Mouse (Mus musculus) limb, embryonic 11.5 days (tissue): Measurements from ENCODE around the gene Tnfrsf1b. TPM values are rescaled to one million over a fixed set of nuclear protein-coding genes. Genes with fewer than 3 reads are reported as not detected.
A peak's percentile ranks its signal among the peaks of the same experiment; 100 is the strongest.

Experiments used
- ATAC-seq: fragments of 200-750 bp; cut with Nextera tagmentation; 2 replicates; pipeline ENCODE4 v1.8.0; 2017; ENCODE audit warnings: low read depth; ENCODE audit not compliant: insufficient number of reproducible peaks, low FRiP score, low TSS enrichment
- DNase-seq: peaks from one replicate; pipeline ENCODE4 v3.0.0-alpha.2; 2015; ENCODE audit warnings: low spot score
- H3K27ac ChIP-seq: fragments of 300-500 bp; sonication (generic); replicated peaks from 2 replicates; pipeline ENCODE4 v1.5.1; 2014; ENCODE audit warnings: low read depth, mild to moderate bottlenecking, low read length
- H3K27me3 ChIP-seq: fragments of 300-500 bp; sonication (generic); 2 replicates; pipeline ENCODE4 v1.6.1; 2014; ENCODE audit warnings: mild to moderate bottlenecking, low read length, mixed read lengths; ENCODE audit not compliant: control insufficient read depth, insufficient read depth
- H3K36me3 ChIP-seq: fragments of 300-500 bp; sonication (generic); 2 replicates; pipeline ENCODE4 v1.6.1; 2014; ENCODE audit warnings: mild to moderate bottlenecking, low read length, moderate library complexity, mixed read lengths; ENCODE audit not compliant: control insufficient read depth, insufficient read depth
- H3K4me1 ChIP-seq: fragments of 300-500 bp; sonication (generic); 2 replicates; pipeline ENCODE4 v1.6.1; 2014; ENCODE audit warnings: low read length, mixed read lengths; ENCODE audit not compliant: control insufficient read depth, insufficient read depth
- H3K4me2 ChIP-seq: fragments of 300-500 bp; sonication (generic); 2 replicates; pipeline ENCODE4 v1.6.1; 2014; ENCODE audit warnings: low read depth, mild to moderate bottlenecking, moderate library complexity; ENCODE audit not compliant: severe bottlenecking
- H3K4me3 ChIP-seq: fragments of 300-500 bp; sonication (generic); 2 replicates; pipeline ENCODE4 v1.5.1; 2014; ENCODE audit warnings: low read depth, low read length
- H3K9ac ChIP-seq: fragments of 300-500 bp; sonication (generic); 2 replicates; pipeline ENCODE4 v1.6.1; 2014; ENCODE audit warnings: mild to moderate bottlenecking, low read length
- H3K9me3 ChIP-seq: fragments of 300-500 bp; sonication (generic); 2 replicates; pipeline ENCODE4 v1.6.1; 2016; ENCODE audit warnings: low read length; ENCODE audit not compliant: control insufficient read depth
- WGBS: fragments of 180-500 bp; shearing (Covaris S2); extraction: QIAGEN DNeasy Blood & Tissue Kit; methylation state at CpG from one replicate; pipeline ENCODE4 v1.1.7; 2014; 5-methylcytosine and 5-hydroxymethylcytosine counted together
- polyA plus RNA-seq: library from polyadenylated mRNA; unstranded; fragments of >200 nt; fragmentation: Nextera tagmentation; extraction: Ambion mirVana; gene quantifications from 2 replicates; pipeline ENCODE4 v1.2.1, GENCODE M21; 2014

The Tnfrsf1b gene
- polyA plus RNA-seq, 1 experiment from 2014 or later = 2.2 TPM

DNA sequence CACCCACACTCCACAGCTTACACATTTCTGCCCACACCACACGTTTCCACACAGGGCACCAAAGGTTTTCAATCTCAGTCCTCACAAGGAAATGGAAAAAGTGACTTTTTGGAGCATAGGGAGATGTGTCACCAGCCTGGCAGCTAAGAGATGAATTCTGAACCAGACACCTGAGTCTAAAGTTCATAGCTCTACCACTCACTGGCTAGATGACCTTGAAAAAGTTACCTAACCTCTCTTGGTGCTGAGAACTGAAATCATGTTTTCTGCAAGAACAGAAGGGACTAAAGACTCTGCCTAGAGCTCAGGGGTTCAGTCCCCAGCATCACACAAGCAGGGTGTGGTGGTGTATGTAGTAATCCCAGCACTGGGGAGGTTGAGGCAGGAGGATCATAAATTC, 26.7 kb downstream of the Tnfrsf1b start:
- WGBS = 83% methylated on average over 1 of the region's 1 CpGs
- Histone ChIP-seq H3K9me3 (no peaks in the 10 kb centered on the region), H3K36me3 (no peaks in the 10 kb centered on the region), H3K27ac (no peak overlapping the region), H3K4me1 (no peaks in the 10 kb centered on the region), H3K4me3 (no peak overlapping the region), H3K4me2 (no peak overlapping the region), H3K27me3 (no peaks in the 10 kb centered on the region), H3K9ac (no peak overlapping the region)
- ATAC-seq (no peak), DNase-seq (no peak)

DNA sequence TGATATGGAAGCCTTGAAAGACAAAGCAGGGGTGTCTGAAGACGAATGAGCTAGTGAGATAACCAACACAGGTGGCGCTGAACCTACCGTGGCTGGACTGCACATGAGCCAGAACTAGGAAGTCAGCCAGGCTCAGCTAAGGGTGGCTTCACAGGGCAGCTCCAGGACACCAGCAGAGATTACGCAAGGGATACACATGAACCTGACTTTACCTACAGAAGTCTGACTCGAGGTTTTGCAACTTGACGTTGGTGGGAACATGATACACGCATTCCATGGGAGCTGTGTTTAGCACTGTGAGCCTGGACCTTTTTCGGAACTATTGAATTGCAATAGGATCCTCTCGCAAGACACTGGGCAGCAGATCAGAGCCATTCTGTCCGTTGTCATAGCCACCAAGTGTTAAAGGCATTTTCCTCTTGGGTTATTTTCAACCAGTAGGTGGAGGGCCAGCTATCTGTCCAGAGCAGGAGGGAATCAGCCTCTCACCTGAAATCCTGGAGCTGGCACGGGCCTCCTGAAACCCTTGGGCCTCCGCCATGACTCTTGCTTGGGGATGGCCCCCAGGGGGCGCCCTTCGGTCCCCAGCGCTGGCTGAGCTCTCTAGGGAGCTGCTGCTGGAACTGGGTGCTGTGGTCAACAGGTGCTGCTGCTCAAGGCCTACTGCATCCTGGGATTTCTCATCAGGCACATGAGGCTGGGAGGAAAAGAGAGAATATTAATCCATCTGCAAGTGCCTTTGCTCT, 27.3 kb downstream of the Tnfrsf1b start:
- no peak overlapping the region for H3K27ac ChIP-seq
- H3K9me3 ChIP-seq = no peaks in the 10 kb centered on the region
- H3K4me1 ChIP-seq = no peaks in the 10 kb centered on the region
- H3K4me3 ChIP-seq = no peak overlapping the region
- no peaks in the 10 kb centered on the region for H3K36me3 ChIP-seq
- H3K27me3 ChIP-seq = no peaks in the 10 kb centered on the region
- no peak overlapping the region for H3K9ac ChIP-seq
- no peak for ATAC-seq
- WGBS = 65% methylated on average over 15 of the region's 15 CpGs
- no peak for DNase-seq
- no peak overlapping the region for H3K4me2 ChIP-seq

DNA sequence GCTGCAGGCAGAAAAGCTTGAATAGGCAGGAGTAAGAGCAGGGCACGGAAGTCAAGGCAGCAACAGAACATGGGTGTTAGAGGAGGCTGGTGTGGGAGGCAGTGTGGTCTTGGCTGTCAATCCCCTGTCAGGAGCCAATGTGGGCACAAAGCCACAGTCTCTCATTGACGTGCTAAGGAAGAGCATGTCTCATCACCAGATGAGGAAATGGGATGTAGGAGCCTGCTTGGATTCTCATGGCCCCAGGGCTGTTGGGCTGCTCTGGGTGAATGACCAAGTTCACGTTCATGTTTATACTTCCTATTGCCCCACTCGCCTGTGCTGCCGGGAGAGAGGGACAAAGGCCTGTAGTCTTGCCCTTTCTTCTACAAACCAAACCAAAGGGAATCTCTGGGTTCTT, 28.8 kb downstream of the Tnfrsf1b start:
- H3K27me3 ChIP-seq = no peaks in the 10 kb centered on the region
- no peak overlapping the region for H3K4me3 ChIP-seq
- no peaks in the 10 kb centered on the region for H3K9me3 ChIP-seq
- H3K4me1 ChIP-seq = no peaks in the 10 kb centered on the region
- no peaks in the 10 kb centered on the region for H3K36me3 ChIP-seq
- no peak overlapping the region for H3K4me2 ChIP-seq
- 83% methylated on average over 5 of the region's 5 CpGs for WGBS
- DNase-seq = no peak
- H3K9ac ChIP-seq = no peak overlapping the region
- no peak for ATAC-seq
- no peak overlapping the region for H3K27ac ChIP-seq

DNA sequence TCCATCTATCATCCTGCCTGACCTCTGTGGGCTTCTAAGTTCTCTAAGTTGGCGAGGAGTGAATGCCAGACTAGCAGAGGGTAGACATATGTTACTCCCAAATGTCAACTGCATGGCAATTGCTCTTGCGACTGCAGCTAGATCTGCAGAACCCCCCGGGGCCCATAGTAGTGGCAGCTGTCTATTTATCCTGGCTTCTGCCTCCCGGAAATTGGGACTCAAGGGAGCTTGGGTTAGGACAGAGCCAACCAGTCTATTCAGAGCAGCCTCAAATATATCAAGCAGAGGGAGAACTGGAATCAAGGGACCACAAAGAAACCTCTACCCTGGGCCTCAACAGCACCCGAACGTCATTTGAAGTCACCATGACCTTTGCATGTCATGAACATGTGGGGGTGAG, 29.6 kb downstream of the Tnfrsf1b start:
- H3K9me3 ChIP-seq = no peaks in the 10 kb centered on the region
- no peak overlapping the region for H3K9ac ChIP-seq
- no peak for DNase-seq
- H3K4me1 ChIP-seq = no peaks in the 10 kb centered on the region
- no peak for ATAC-seq
- H3K27me3 ChIP-seq = no peaks in the 10 kb centered on the region
- H3K4me3 ChIP-seq = no peak overlapping the region
- WGBS = 82% methylated on average over 6 of the region's 6 CpGs
- no peaks in the 10 kb centered on the region for H3K36me3 ChIP-seq
- H3K4me2 ChIP-seq = no peak overlapping the region
- H3K27ac ChIP-seq = no peak overlapping the region

DNA sequence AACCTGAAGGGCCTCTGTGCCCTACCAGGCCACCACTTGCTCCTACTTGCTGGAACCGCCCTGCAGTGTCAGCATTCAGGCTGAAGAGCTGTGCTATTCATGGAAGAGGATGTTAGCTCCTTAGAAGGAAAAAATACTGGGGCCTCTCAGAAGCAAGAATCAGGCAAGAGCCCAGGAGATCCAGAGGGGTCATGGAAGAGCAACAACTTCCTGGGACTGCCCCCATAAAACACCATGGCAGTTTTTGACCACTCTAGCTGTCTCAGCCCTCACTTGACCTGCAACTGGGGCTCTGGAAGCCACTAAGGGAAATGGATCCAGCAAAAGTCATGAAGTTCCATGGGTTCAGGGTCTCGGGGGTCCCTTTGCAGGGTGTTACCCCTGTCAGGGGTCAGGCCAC, 31.3 kb downstream of the Tnfrsf1b start:
- H3K36me3 ChIP-seq = no peaks in the 10 kb centered on the region
- no peaks in the 10 kb centered on the region for H3K27me3 ChIP-seq
- no peaks in the 10 kb centered on the region for H3K4me1 ChIP-seq
- no peak overlapping the region for H3K4me3 ChIP-seq
- ATAC-seq (no peak), DNase-seq (no peak)
- H3K9ac ChIP-seq = no peak overlapping the region
- 89% methylated on average over 2 of the region's 2 CpGs for WGBS
- H3K9me3 ChIP-seq = no peaks in the 10 kb centered on the region
- H3K27ac ChIP-seq = no peak overlapping the region
- H3K4me2 ChIP-seq = no peak overlapping the region

DNA sequence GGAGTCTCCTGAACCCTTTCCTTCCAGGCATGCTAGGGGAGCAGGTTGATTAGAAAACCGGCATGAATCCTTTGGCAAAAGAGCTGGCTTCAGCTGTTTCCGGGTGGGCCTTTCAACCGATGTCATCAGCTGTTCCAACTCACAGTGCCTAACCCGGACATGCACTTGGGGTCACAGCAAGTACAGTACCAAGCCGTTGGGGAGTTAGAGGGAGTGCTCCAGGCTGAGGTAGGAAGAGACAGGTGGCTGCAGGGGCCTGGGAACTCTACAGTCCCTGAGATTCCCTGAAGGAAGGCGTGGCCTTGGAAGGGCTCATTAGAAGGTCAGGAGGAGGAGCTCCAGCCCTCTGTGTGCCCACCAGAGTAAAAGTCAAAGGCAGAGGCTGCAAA, 31.9 kb downstream of the Tnfrsf1b start:
- no peak overlapping the region for H3K9ac ChIP-seq
- H3K4me1 ChIP-seq = peaks cover under 1% of the 10 kb centered on the region; the same call in 1 of the 2 replicates
- no peak overlapping the region for H3K4me3 ChIP-seq
- 62% methylated on average over 6 of the region's 6 CpGs for WGBS
- no peak for DNase-seq
- H3K9me3 ChIP-seq = no peaks in the 10 kb centered on the region
- no peaks in the 10 kb centered on the region for H3K27me3 ChIP-seq
- no peak overlapping the region for H3K27ac ChIP-seq
- H3K4me2 ChIP-seq = no peak overlapping the region
- ATAC-seq = 0 out of 2 replicates have a peak, but pooled peaks have one; percentile 15
- no peaks in the 10 kb centered on the region for H3K36me3 ChIP-seq

DNA sequence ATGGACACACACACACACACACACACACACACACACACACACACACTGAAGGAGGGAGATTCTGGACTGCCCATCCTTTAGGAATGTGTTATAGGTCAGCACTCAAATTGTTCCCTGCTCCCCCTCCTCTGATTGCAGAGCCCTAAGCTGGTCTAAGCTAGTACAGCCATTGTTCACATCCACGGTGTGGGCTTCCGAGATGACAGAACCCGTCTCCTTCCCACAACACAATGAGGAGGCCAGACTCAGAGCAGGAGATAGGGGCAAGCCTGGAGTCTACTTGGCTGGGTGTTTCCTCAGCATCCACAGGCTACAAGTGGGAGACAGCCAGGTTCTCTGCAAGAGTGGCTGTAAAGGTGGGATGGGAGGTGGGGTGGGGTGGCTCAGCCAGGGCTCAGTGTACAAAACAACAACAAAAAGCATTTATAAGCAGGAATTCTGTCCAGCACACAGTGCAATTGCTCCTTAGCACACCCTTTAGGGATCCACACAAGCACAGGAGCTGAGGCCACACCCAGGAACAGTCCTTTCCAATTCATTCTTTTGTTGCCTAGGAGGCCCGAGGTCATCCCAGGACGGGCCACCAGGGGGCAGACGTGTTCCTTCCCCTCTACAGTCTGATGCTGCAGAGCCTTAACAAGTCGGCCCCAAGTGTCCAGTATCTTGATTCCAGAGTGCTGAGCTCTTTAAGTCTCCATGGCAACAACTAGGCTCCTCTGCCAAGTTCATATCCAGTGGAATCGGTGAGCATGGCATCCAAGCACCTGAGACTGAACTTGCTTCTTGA, 32.5 kb downstream of the Tnfrsf1b start:
- Histone ChIP-seq H3K27ac (no peak overlapping the region), H3K27me3 (no peaks in the 10 kb centered on the region), H3K36me3 (no peaks in the 10 kb centered on the region), H3K4me1 (peaks cover 2% of the 10 kb centered on the region; the same call in 1 of the 2 replicates), H3K9me3 (no peaks in the 10 kb centered on the region), H3K4me2 (no peak overlapping the region), H3K9ac (no peak overlapping the region), H3K4me3 (no peak overlapping the region)
- ATAC-seq (peak; percentile 70), DNase-seq (peak; percentile 96)
- 37% methylated on average over 8 of the region's 8 CpGs for WGBS

DNA sequence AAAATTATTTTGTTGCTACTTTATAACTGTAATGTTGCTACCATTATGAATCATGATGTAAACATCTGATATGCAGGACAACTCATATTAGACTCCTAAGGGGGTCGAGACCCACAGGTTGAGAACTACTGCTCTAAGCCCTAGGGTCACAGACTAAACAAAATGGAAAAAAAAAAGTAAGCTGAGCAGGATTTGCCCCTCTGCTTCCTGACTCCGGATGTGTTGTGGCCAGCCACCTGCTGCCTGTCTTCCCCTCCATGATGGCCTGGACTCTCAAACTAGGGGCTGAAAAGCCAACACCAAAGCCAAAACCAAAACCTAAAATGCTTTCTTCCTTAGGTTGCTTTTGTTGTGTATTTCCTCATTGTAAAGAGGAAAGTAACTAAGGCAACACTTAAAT, 35.6 kb downstream of the Tnfrsf1b start:
- Histone ChIP-seq H3K27me3 (no peaks in the 10 kb centered on the region), H3K36me3 (no peaks in the 10 kb centered on the region), H3K4me1 (peaks cover 2% of the 10 kb centered on the region; the same call in 1 of the 2 replicates), H3K4me3 (no peak overlapping the region), H3K9ac (no peak overlapping the region), H3K27ac (no peak overlapping the region), H3K9me3 (no peaks in the 10 kb centered on the region), H3K4me2 (no peak overlapping the region)
- WGBS = 69% methylated on average over 2 of the region's 2 CpGs
- DNase-seq (no peak), ATAC-seq (no peak)
